Mouse (Mus musculus) adrenal gland, postnatal 14 days (tissue): ENCODE measurements around the gene Gm21719. TPM values are rescaled to one million over a fixed set of nuclear protein-coding genes. Genes with fewer than 3 reads are reported as not detected.
"Not testable (repeated sequence)": the region's sequence is repeated elsewhere in the genome, so short reads cannot be mapped to it uniquely, and the experiment has no call there.

Source experiments
- DNase-seq: peaks from one replicate; pipeline ENCODE4 v3.0.0; 2021; ENCODE audit warnings: mixed read lengths
- long read RNA-seq, 2 experiments: library from polyadenylated mRNA; stranded (forward); transcript quantifications; one replicate each; pipeline ENCODE4 v2.0.0; 2021
- total RNA-seq: library from RNA; stranded (reverse); gene quantifications from 2 replicates; pipeline ENCODE4 v1.2.3, GENCODE M21; 2021

The Gm21719 gene
- total RNA-seq = not detected in 2 replicates
- long read RNA-seq, experiment 1 = 0 reads
- long read RNA-seq, experiment 2 = 0 reads

DNA sequence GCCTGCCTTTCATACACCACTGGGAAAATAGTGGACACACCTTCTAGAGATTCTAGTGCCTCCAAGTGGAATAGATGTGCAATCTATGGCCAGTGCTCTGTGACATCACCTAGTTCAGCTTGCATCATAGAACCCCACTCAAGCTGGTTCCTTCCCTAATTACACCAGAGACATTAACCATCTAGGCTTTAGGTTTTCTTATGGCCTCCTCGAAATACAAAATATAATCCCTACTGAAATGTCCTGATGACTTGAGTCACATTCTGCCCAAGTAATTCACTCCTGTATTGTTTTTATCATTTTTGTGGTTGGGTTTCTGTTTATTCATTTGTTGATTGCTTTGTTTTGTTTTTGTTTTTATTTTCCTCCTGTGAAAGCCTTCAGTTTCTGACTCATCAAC lies at the start of gene Gm21719:
Gm21719 (minus strand) TSS at position 101 of the 400 bp plus-strand sequence.
- not testable (repeated sequence) for DNase-seq

Other genes starting within 250 kb of the Gm21719 start
- not detected in 2 replicates for gene Gm28919, start 99.3 kb downstream of the Gm21719 start, total RNA-seq
- not detected in 2 replicates for gene Gm20830, start 235.4 kb upstream of the Gm21719 start, total RNA-seq